In genomic region chr5:103532841-103533390, GRCm38 (mm10) we compare ENCODE assay signal across 32 mouse cellular contexts.
A peak's percentile ranks its signal among the peaks of the same experiment; 100 is the strongest.
DNase-seq lines count a peak whose midpoint lies in the region; ATAC-seq lines count a peak whose summit lies in the region.
"Had no signal": no experiment of that assay in that cellular context is flagged by ENCODE, and none has a peak within 500 bp of the region (broad histone marks: within the 10 kb centered on the region; RNA-seq: fewer than 3 reads in every experiment).

No protein-coding gene starts in this region.

- no peak overlapping the region for H3K27ac ChIP-seq in embryonic facial prominence, embryonic 11.5 days (replicated peaks; ENCODE audit: low read depth, low read length)
- H3K27ac ChIP-seq in embryonic facial prominence, embryonic 10.5 days (replicated peaks): no peak overlapping the region
- H3K27ac ChIP-seq in embryonic facial prominence, embryonic 14.5 days (replicated peaks; ENCODE audit: low read depth, low read length): no peak overlapping the region
- peak overlapping the region; percentile 65 for H3K27ac ChIP-seq in kidney, embryonic 15.5 days
- H3K27ac ChIP-seq: embryonic facial prominence, embryonic 15.5 days; gastrocnemius, adult 2 months; heart, embryonic 13.5 days; hindbrain, postnatal 0 days; intestine, embryonic 15.5 days; left cerebral cortex, adult 2 months; limb, embryonic 12.5 days; liver, embryonic 15.5 days; midbrain, embryonic 10.5 days; neural tube, embryonic 12.5 days; stomach, postnatal 0 days had no signal

- H3K27me3 ChIP-seq in embryonic facial prominence, embryonic 11.5 days (ENCODE audit: control insufficient read depth, insufficient read depth, low read length): no peaks in the 10 kb centered on the region
- H3K27me3 ChIP-seq in embryonic facial prominence, embryonic 10.5 days (replicated peaks; ENCODE audit: low read depth, poor library complexity, severe bottlenecking): no peaks in the 10 kb centered on the region
- H3K27me3 ChIP-seq in embryonic facial prominence, embryonic 14.5 days (replicated peaks; ENCODE audit: control insufficient read depth, insufficient read depth, low read length): no peaks in the 10 kb centered on the region
- no peaks in the 10 kb centered on the region for H3K27me3 ChIP-seq in kidney, embryonic 15.5 days
- H3K27me3 ChIP-seq: embryonic facial prominence, embryonic 15.5 days; heart, embryonic 13.5 days; intestine, embryonic 15.5 days; limb, embryonic 12.5 days; liver, embryonic 15.5 days; neural tube, embryonic 12.5 days had no signal

- no peaks in the 10 kb centered on the region; the same call in 1 of the 2 replicates for H3K36me3 ChIP-seq in embryonic facial prominence, embryonic 11.5 days (replicated peaks; ENCODE audit: control insufficient read depth, insufficient read depth, low read depth, low read length)
- peaks cover 68% of the 10 kb centered on the region for H3K36me3 ChIP-seq in embryonic facial prominence, embryonic 10.5 days (replicated peaks)
- H3K36me3 ChIP-seq in embryonic facial prominence, embryonic 14.5 days (ENCODE audit: control insufficient read depth, insufficient read depth, low read length): peaks cover 33% of the 10 kb centered on the region
- peaks cover 69% of the 10 kb centered on the region for H3K36me3 ChIP-seq in kidney, embryonic 15.5 days
- H3K36me3 ChIP-seq: G1E; intestine, embryonic 15.5 days; liver, embryonic 15.5 days had no signal

- no peak overlapping the region for H3K4me2 ChIP-seq in embryonic facial prominence, embryonic 11.5 days (ENCODE audit: low read depth, low read length)
- no peak overlapping the region for H3K4me2 ChIP-seq in embryonic facial prominence, embryonic 14.5 days (ENCODE audit: low read depth, low read length)
- H3K4me2 ChIP-seq in kidney, embryonic 15.5 days: no peak overlapping the region
- H3K4me2 ChIP-seq: embryonic facial prominence, embryonic 15.5 days; heart, embryonic 13.5 days; intestine, embryonic 15.5 days; limb, embryonic 12.5 days; liver, embryonic 15.5 days; lung, embryonic 14.5 days; neural tube, embryonic 12.5 days had no signal

- intact Hi-C loops in heart, postnatal 10 days (cut with DNase I): no loop called here

- no peaks in the 10 kb centered on the region for H3K4me1 ChIP-seq in embryonic facial prominence, embryonic 11.5 days (ENCODE audit: control insufficient read depth, insufficient read depth, low read length)
- H3K4me1 ChIP-seq in embryonic facial prominence, embryonic 10.5 days: peaks cover 7% of the 10 kb centered on the region; the same call in 1 of the 2 replicates
- H3K4me1 ChIP-seq in embryonic facial prominence, embryonic 14.5 days (ENCODE audit: control insufficient read depth, insufficient read depth, low read length): no peaks in the 10 kb centered on the region
- peaks cover 4% of the 10 kb centered on the region; the same call in 1 of the 2 replicates for H3K4me1 ChIP-seq in kidney, embryonic 15.5 days
- H3K4me1 ChIP-seq: embryonic facial prominence, embryonic 15.5 days; intestine, embryonic 15.5 days; limb, embryonic 12.5 days; liver, embryonic 15.5 days; midbrain, embryonic 10.5 days; neural tube, embryonic 12.5 days had no signal

- 73% methylated on average over 11 of the region's 11 CpGs for WGBS in embryonic facial prominence, embryonic 11.5 days
- WGBS in embryonic facial prominence, embryonic 10.5 days: 80% methylated on average over 11 of the region's 11 CpGs
- WGBS in embryonic facial prominence, embryonic 14.5 days: 58% methylated on average over 11 of the region's 11 CpGs
- 72% methylated on average over 11 of the region's 11 CpGs for WGBS in kidney, embryonic 15.5 days

- DNase-seq in embryonic facial prominence, embryonic 11.5 days (ENCODE audit: low spot score): peak; percentile 21
- DNase-seq in embryonic facial prominence, embryonic 10.5 days (ENCODE audit: low spot score): no peak
- DNase-seq in embryonic facial prominence, embryonic 14.5 days (ENCODE audit: low spot score): peak; percentile 26
- DNase-seq in kidney, postnatal 25 days: peak; percentile 58 to 79
- no peak for DNase-seq in heart, postnatal 10 days
- no peak for DNase-seq in left cerebral cortex, adult 18-20 months (ENCODE audit: low spot score in 2 of 2)
- DNase-seq: adrenal gland, postnatal 10 days; cerebellum, adult 8-10 months; cerebellum, postnatal 25 days; embryo, embryonic 11 days; gastrocnemius, adult 2 months; gastrocnemius, postnatal 36 days; lung, embryonic 14.5 days; lung, postnatal 14 days; right cerebral cortex, postnatal 4 days; thymus, adult 18-20 months; thymus, postnatal 4 days had no signal

- H3K9me3 ChIP-seq in embryonic facial prominence, embryonic 11.5 days (replicated peaks; ENCODE audit: control insufficient read depth, low read length): no peaks in the 10 kb centered on the region
- H3K9me3 ChIP-seq in embryonic facial prominence, embryonic 10.5 days: no peaks in the 10 kb centered on the region
- no peaks in the 10 kb centered on the region for H3K9me3 ChIP-seq in embryonic facial prominence, embryonic 14.5 days (ENCODE audit: control insufficient read depth, low read length)
- H3K9me3 ChIP-seq in kidney, embryonic 15.5 days (replicated peaks): no peaks in the 10 kb centered on the region
- H3K9me3 ChIP-seq: embryonic facial prominence, embryonic 15.5 days; heart, embryonic 13.5 days; intestine, embryonic 15.5 days; limb, embryonic 12.5 days; liver, embryonic 15.5 days; midbrain, embryonic 10.5 days; neural tube, embryonic 12.5 days had no signal

- no peak for ATAC-seq in embryonic facial prominence, embryonic 11.5 days (replicated peaks; ENCODE audit: insufficient number of reproducible peaks, low FRiP score, low TSS enrichment, low read depth)
- ATAC-seq in embryonic facial prominence, embryonic 14.5 days (ENCODE audit: low read depth): 0 out of 2 replicates have a peak, but pooled peaks have one; percentile 30
- peak; percentile 52; the same call in 1 of the 2 replicates for ATAC-seq in kidney, embryonic 15.5 days (replicated peaks; ENCODE audit: low FRiP score)
- ATAC-seq: forebrain, embryonic 14.5 days; hindbrain, postnatal 0 days; intestine, embryonic 15.5 days; midbrain, embryonic 16.5 days had no signal

- no peak overlapping the region for H3K9ac ChIP-seq in embryonic facial prominence, embryonic 11.5 days (replicated peaks; ENCODE audit: low read length)
- H3K9ac ChIP-seq in embryonic facial prominence, embryonic 14.5 days (ENCODE audit: low read depth, low read length): no peak overlapping the region
- no peak overlapping the region for H3K9ac ChIP-seq in kidney, embryonic 15.5 days
- H3K9ac ChIP-seq: embryonic facial prominence, embryonic 15.5 days; heart, embryonic 13.5 days; intestine, embryonic 15.5 days; limb, embryonic 12.5 days; liver, embryonic 15.5 days; lung, embryonic 14.5 days; neural tube, embryonic 12.5 days had no signal

- no peak overlapping the region for H3K4me3 ChIP-seq in embryonic facial prominence, embryonic 11.5 days (ENCODE audit: low read depth, low read length)
- H3K4me3 ChIP-seq in embryonic facial prominence, embryonic 10.5 days: no peak overlapping the region
- H3K4me3 ChIP-seq in embryonic facial prominence, embryonic 14.5 days (ENCODE audit: low read depth, low read length): no peak overlapping the region
- no peak overlapping the region for H3K4me3 ChIP-seq in kidney, embryonic 15.5 days (replicated peaks)
- H3K4me3 ChIP-seq: embryonic facial prominence, embryonic 15.5 days; gastrocnemius, adult 2 months; heart, embryonic 13.5 days; intestine, embryonic 15.5 days; left cerebral cortex, adult 2 months; limb, embryonic 12.5 days; liver, embryonic 15.5 days; midbrain, embryonic 10.5 days; myocyte; neural tube, embryonic 12.5 days had no signal

Comparison
In these comparisons a context has a peak if more than half of its experiments do, and no peak if none do; other contexts are left out.
1. DNase-seq: peak in embryonic facial prominence, embryonic 11.5 days (single experiment), embryonic facial prominence, embryonic 14.5 days (single experiment) and kidney, postnatal 25 days (2 of 2); none in embryonic facial prominence, embryonic 10.5 days (single experiment), heart, postnatal 10 days (0 of 2) and left cerebral cortex, adult 18-20 months (0 of 2).